Mouse (Mus musculus) G1E (cell line): ENCODE measurements around the gene Tpcn1.
"Not testable (repeated sequence)": the region's sequence is repeated elsewhere in the genome, so short reads cannot be mapped to it uniquely, and the experiment has no call there.

ENCODE experiments used
- CTCF ChIP-seq: IDR thresholded peaks from 2 replicates; pipeline ENCODE4 v1.5.1; 2012; ENCODE audit warnings: low read depth, low read length, inconsistent platforms, mixed read lengths
- GATA1 ChIP-seq: IDR thresholded peaks from 2 replicates; pipeline ENCODE4 v1.6.1; 2012; ENCODE audit warnings: borderline replicate concordance, low read length, inconsistent platforms, mixed read lengths
- POLR2AphosphoS5 ChIP-seq: IDR thresholded peaks from 2 replicates; pipeline ENCODE4 v1.6.1; 2012; ENCODE audit warnings: low read depth, low read length, inconsistent platforms; ENCODE audit not compliant: insufficient replicate concordance
- TAL1 ChIP-seq: conservative IDR thresholded peaks from 2 replicates; pipeline ENCODE4 v1.6.1; 2012; ENCODE audit warnings: low read depth, low read length, inconsistent platforms, mixed read lengths

GRCm38 (mm10) chr5:120500609-120501008 lies 87.9 kb downstream of the Tpcn1 start:
- not testable (repeated sequence) for TF ChIP-seq CTCF, GATA1, TAL1, POLR2AphosphoS5
